Comparison of ENCODE assay signal across 8 mouse cellular contexts in genomic region chr14:99046782-99047181, GRCm38 (mm10). TPM values are rescaled to one million over a fixed set of nuclear protein-coding genes. Genes with fewer than 3 reads are reported as not detected.
DNase-seq lines count a peak whose midpoint lies in the region; ATAC-seq and TF ChIP-seq lines count a peak whose summit lies in the region.

No protein-coding gene starts in this region.

- no peak for DNase-seq in kidney, postnatal 36 days
- DNase-seq in forebrain, postnatal 0 days = peak; percentile 39
- DNase-seq in liver, embryonic 13.5 days = peak; percentile 24
- no peak for DNase-seq in left cerebral cortex, adult 18-20 months (ENCODE audit: low spot score in 2 of 2)

- H3K9ac ChIP-seq in kidney, embryonic 14.5 days (ENCODE audit: low read depth, low read length) = peak overlapping the region; percentile 61
- H3K9ac ChIP-seq in forebrain, postnatal 0 days = no peak overlapping the region; the same call in 1 of the 2 replicates
- H3K9ac ChIP-seq in liver, embryonic 13.5 days = peak overlapping the region; percentile 98
- H3K9ac ChIP-seq in stomach, embryonic 15.5 days = peak overlapping the region; percentile 57; the same call in 1 of the 2 replicates

- H3K4me3 ChIP-seq in kidney, embryonic 14.5 days (ENCODE audit: low read length) = peak overlapping the region; percentile 99
- H3K4me3 ChIP-seq in forebrain, postnatal 0 days (ENCODE audit: low read depth, low read length) = peak overlapping the region; percentile 87
- peak overlapping the region; percentile 97 for H3K4me3 ChIP-seq in liver, embryonic 13.5 days (replicated peaks)
- H3K4me3 ChIP-seq in stomach, embryonic 15.5 days (replicated peaks) = peak overlapping the region; percentile 96

- H3K27me3 ChIP-seq in kidney, embryonic 14.5 days (ENCODE audit: control insufficient read depth, insufficient read depth, low read length) = no peaks in the 10 kb centered on the region
- H3K27me3 ChIP-seq in forebrain, postnatal 0 days (ENCODE audit: insufficient read depth, low read length) = no peaks in the 10 kb centered on the region
- no peaks in the 10 kb centered on the region for H3K27me3 ChIP-seq in liver, embryonic 13.5 days
- no peaks in the 10 kb centered on the region for H3K27me3 ChIP-seq in stomach, embryonic 15.5 days (replicated peaks)

- H3K4me1 ChIP-seq in kidney, embryonic 14.5 days (ENCODE audit: control insufficient read depth, insufficient read depth, low read length) = peaks cover 20% of the 10 kb centered on the region
- peaks cover 13% of the 10 kb centered on the region for H3K4me1 ChIP-seq in forebrain, postnatal 0 days (ENCODE audit: insufficient read depth)
- peaks cover 45% of the 10 kb centered on the region for H3K4me1 ChIP-seq in liver, embryonic 13.5 days (replicated peaks)
- peaks cover 13% of the 10 kb centered on the region for H3K4me1 ChIP-seq in stomach, embryonic 15.5 days

- H3K4me2 ChIP-seq in kidney, embryonic 14.5 days (replicated peaks; ENCODE audit: low read depth, low read length) = peak overlapping the region; percentile 70
- H3K4me2 ChIP-seq in forebrain, postnatal 0 days (ENCODE audit: low read depth) = peak overlapping the region; percentile 87
- peak overlapping the region; percentile 75 for H3K4me2 ChIP-seq in liver, embryonic 13.5 days
- H3K4me2 ChIP-seq in stomach, embryonic 15.5 days = peak overlapping the region; percentile 70

- peaks cover 16% of the 10 kb centered on the region; the same call in 1 of the 2 replicates for H3K36me3 ChIP-seq in kidney, embryonic 14.5 days (ENCODE audit: control insufficient read depth, insufficient read depth, low read length)
- no peaks in the 10 kb centered on the region for H3K36me3 ChIP-seq in forebrain, postnatal 0 days (ENCODE audit: insufficient read depth)
- H3K36me3 ChIP-seq in liver, embryonic 13.5 days = peaks cover 25% of the 10 kb centered on the region
- H3K36me3 ChIP-seq in stomach, embryonic 15.5 days = peaks cover 6% of the 10 kb centered on the region; the same call in 1 of the 2 replicates

- no peaks in the 10 kb centered on the region for H3K9me3 ChIP-seq in kidney, embryonic 14.5 days (ENCODE audit: control insufficient read depth, low read length)
- no peaks in the 10 kb centered on the region for H3K9me3 ChIP-seq in forebrain, postnatal 0 days (ENCODE audit: low read length)
- no peaks in the 10 kb centered on the region for H3K9me3 ChIP-seq in liver, embryonic 13.5 days (replicated peaks)
- H3K9me3 ChIP-seq in stomach, embryonic 15.5 days = no peaks in the 10 kb centered on the region

- H3K27ac ChIP-seq in kidney, embryonic 14.5 days (ENCODE audit: low read depth, low read length) = peak overlapping the region; percentile 37
- no peak overlapping the region for H3K27ac ChIP-seq in forebrain, postnatal 0 days (ENCODE audit: low read depth, low read length)
- peak overlapping the region; percentile 94 for H3K27ac ChIP-seq in liver, embryonic 13.5 days
- peak overlapping the region; percentile 78 for H3K27ac ChIP-seq in stomach, embryonic 15.5 days

- WGBS in kidney, embryonic 14.5 days = under 1% methylated on average over 15 of the region's 15 CpGs
- under 1% methylated on average over 15 of the region's 15 CpGs for WGBS in forebrain, postnatal 0 days
- under 1% methylated on average over 15 of the region's 15 CpGs for WGBS in liver, embryonic 13.5 days (ENCODE audit: insufficient replicate concordance)
- WGBS in stomach, embryonic 15.5 days = under 1% methylated on average over 15 of the region's 15 CpGs

- ATAC-seq in kidney, embryonic 14.5 days (ENCODE audit: low FRiP score, low TSS enrichment) = peak; percentile 16
- peak; percentile 13 for ATAC-seq in activated CD4-positive, CD25-positive, alpha-beta regulatory T cell, adult 4 months
- no peak for ATAC-seq in forebrain, postnatal 0 days
- ATAC-seq in liver, embryonic 13.5 days (ENCODE audit: low read depth) = no peak
- ATAC-seq in stomach, embryonic 15.5 days (ENCODE audit: insufficient read depth, low FRiP score, low read depth) = 0 out of 2 replicates have a peak, but pooled peaks have one; percentile 0
- no peak for ATAC-seq in monocyte, adult 5-6 weeks (replicated peaks; ENCODE audit: insufficient number of reproducible peaks, low FRiP score, low TSS enrichment, poor library complexity, severe bottlenecking)

- no peak for TF ChIP-seq CTCF in forebrain, postnatal 0 days (IDR thresholded peaks at IDR 0.05; ENCODE audit: low read depth)

RNA-seq across cellular contexts. Expression of gene Bora, which starts 0.8 kb away (rescaled TPM):
- polyA plus RNA-seq in kidney, embryonic 14.5 days (2014; fragmentation: Nextera tagmentation; extraction: Ambion mirVana) = 77.1 and 97.6 TPM in 2 replicates
- 10 to 100 TPM; 27.4 to 31.0 TPM for polyA plus RNA-seq in activated CD4-positive, CD25-positive, alpha-beta regulatory T cell, adult 4 months (2017; shearing (Covaris generic))
- total RNA-seq in forebrain, postnatal 0 days (2014; rRNA removed) = 3.7 and 4.2 TPM in 2 replicates
- polyA plus RNA-seq in forebrain, postnatal 0 days (2015; fragmentation: Nextera tagmentation; extraction: Ambion mirVana) = 4.4 and 7.0 TPM in 2 replicates
- 36.8 and 39.0 TPM in 2 replicates for polyA plus RNA-seq in liver, embryonic 13.5 days (2015; fragmentation: Nextera tagmentation; extraction: Ambion mirVana)
- polyA plus RNA-seq in stomach, embryonic 15.5 days (2015; fragmentation: Nextera tagmentation; extraction: Ambion mirVana) = 57.2 and 63.8 TPM in 2 replicates
- total RNA-seq in monocyte, adult 5-6 weeks (2017) = 5.0 to 10.6 TPM (median 7.3 TPM) in 3 replicates
- 1 to 10 TPM; 1.6 to 1.7 TPM for total RNA-seq in left cerebral cortex, adult 18-20 months (2021)

RNA-seq across cellular contexts. Expression of gene Mzt1, which starts 0.8 kb away (rescaled TPM):
- 66.0 and 86.2 TPM in 2 replicates for polyA plus RNA-seq in kidney, embryonic 14.5 days (2014; fragmentation: Nextera tagmentation; extraction: Ambion mirVana)
- 10 to 100 TPM; 56.1 to 58.4 TPM for polyA plus RNA-seq in activated CD4-positive, CD25-positive, alpha-beta regulatory T cell, adult 4 months (2017; shearing (Covaris generic))
- total RNA-seq in forebrain, postnatal 0 days (2014; rRNA removed) = 131 and 133 TPM in 2 replicates
- 104 and 114 TPM in 2 replicates for polyA plus RNA-seq in forebrain, postnatal 0 days (2015; fragmentation: Nextera tagmentation; extraction: Ambion mirVana)
- polyA plus RNA-seq in liver, embryonic 13.5 days (2015; fragmentation: Nextera tagmentation; extraction: Ambion mirVana) = 52.1 and 63.0 TPM in 2 replicates
- polyA plus RNA-seq in stomach, embryonic 15.5 days (2015; fragmentation: Nextera tagmentation; extraction: Ambion mirVana) = 75.0 and 76.0 TPM in 2 replicates
- total RNA-seq in monocyte, adult 5-6 weeks (2017) = 30.9 to 34.5 TPM (median 34.0 TPM) in 3 replicates
- total RNA-seq in left cerebral cortex, adult 18-20 months (2021) = 10 to 100 TPM; 73.2 to 73.7 TPM

RNA-seq across cellular contexts. Expression of gene Pibf1, which starts 52.4 kb away (rescaled TPM):
- 24.1 and 24.9 TPM in 2 replicates for polyA plus RNA-seq in kidney, embryonic 14.5 days (2014; fragmentation: Nextera tagmentation; extraction: Ambion mirVana)
- polyA plus RNA-seq in activated CD4-positive, CD25-positive, alpha-beta regulatory T cell, adult 4 months (2017; shearing (Covaris generic)) = 10 to 100 TPM; 18.0 to 18.5 TPM
- total RNA-seq in forebrain, postnatal 0 days (2014; rRNA removed) = 18.8 and 20.6 TPM in 2 replicates
- 9.3 and 12.6 TPM in 2 replicates for polyA plus RNA-seq in forebrain, postnatal 0 days (2015; fragmentation: Nextera tagmentation; extraction: Ambion mirVana)
- polyA plus RNA-seq in liver, embryonic 13.5 days (2015; fragmentation: Nextera tagmentation; extraction: Ambion mirVana) = 7.0 and 8.0 TPM in 2 replicates
- 14.7 and 16.9 TPM in 2 replicates for polyA plus RNA-seq in stomach, embryonic 15.5 days (2015; fragmentation: Nextera tagmentation; extraction: Ambion mirVana)
- total RNA-seq in monocyte, adult 5-6 weeks (2017) = 30.0 to 60.2 TPM (median 31.0 TPM) in 3 replicates
- total RNA-seq in left cerebral cortex, adult 18-20 months (2021) = 10 to 100 TPM; 11.6 to 12.4 TPM

RNA-seq across cellular contexts. Expression of gene Rpl36a-ps1, which starts 52.7 kb away (rescaled TPM):
- 2.6 and 2.9 TPM in 2 replicates for polyA plus RNA-seq in kidney, embryonic 14.5 days (2014; fragmentation: Nextera tagmentation; extraction: Ambion mirVana)
- 10 to 100 TPM; 32.3 to 44.8 TPM for polyA plus RNA-seq in activated CD4-positive, CD25-positive, alpha-beta regulatory T cell, adult 4 months (2017; shearing (Covaris generic))
- total RNA-seq in forebrain, postnatal 0 days (2014; rRNA removed) = 1.5 and 8.2 TPM in 2 replicates
- polyA plus RNA-seq in forebrain, postnatal 0 days (2015; fragmentation: Nextera tagmentation; extraction: Ambion mirVana) = 1.4 TPM in 1 of 2 replicates, not detected in the other
- 0.80 and 2.4 TPM in 2 replicates for polyA plus RNA-seq in liver, embryonic 13.5 days (2015; fragmentation: Nextera tagmentation; extraction: Ambion mirVana)
- 2.3 and 7.4 TPM in 2 replicates for polyA plus RNA-seq in stomach, embryonic 15.5 days (2015; fragmentation: Nextera tagmentation; extraction: Ambion mirVana)
- 1.9 to 4.4 TPM (median 4.0 TPM) in 3 replicates for total RNA-seq in monocyte, adult 5-6 weeks (2017)
- not detected for total RNA-seq in left cerebral cortex, adult 18-20 months (2021)

RNA-seq across cellular contexts. Expression of gene Dis3, which starts 52.8 kb away (rescaled TPM):
- polyA plus RNA-seq in kidney, embryonic 14.5 days (2014; fragmentation: Nextera tagmentation; extraction: Ambion mirVana) = 28.7 and 46.5 TPM in 2 replicates
- polyA plus RNA-seq in activated CD4-positive, CD25-positive, alpha-beta regulatory T cell, adult 4 months (2017; shearing (Covaris generic)) = 1 to 10 TPM; 5.3 to 9.0 TPM
- total RNA-seq in forebrain, postnatal 0 days (2014; rRNA removed) = 25.3 and 28.0 TPM in 2 replicates
- polyA plus RNA-seq in forebrain, postnatal 0 days (2015; fragmentation: Nextera tagmentation; extraction: Ambion mirVana) = 22.5 and 26.3 TPM in 2 replicates
- polyA plus RNA-seq in liver, embryonic 13.5 days (2015; fragmentation: Nextera tagmentation; extraction: Ambion mirVana) = 19.0 and 25.0 TPM in 2 replicates
- polyA plus RNA-seq in stomach, embryonic 15.5 days (2015; fragmentation: Nextera tagmentation; extraction: Ambion mirVana) = 25.5 and 27.8 TPM in 2 replicates
- 6.2 to 19.3 TPM (median 18.0 TPM) in 3 replicates for total RNA-seq in monocyte, adult 5-6 weeks (2017)
- total RNA-seq in left cerebral cortex, adult 18-20 months (2021) = 10 to 100 TPM; 17.9 to 20.0 TPM

Comparison
In these comparisons a context has a peak if more than half of its experiments do, and no peak if none do; other contexts are left out.
1. ATAC-seq: peak in kidney, embryonic 14.5 days (single experiment), activated CD4-positive, CD25-positive, alpha-beta regulatory T cell, adult 4 months (single experiment) and stomach, embryonic 15.5 days (single experiment); none in forebrain, postnatal 0 days (single experiment), liver, embryonic 13.5 days (single experiment) and monocyte, adult 5-6 weeks (single experiment).
2. DNase-seq: peak in forebrain, postnatal 0 days (single experiment) and liver, embryonic 13.5 days (single experiment); none in kidney, postnatal 36 days (0 of 2) and left cerebral cortex, adult 18-20 months (0 of 2).
3. Peak in every context shown above with its lines, with median percentiles within 50 percentile points of each other: H3K4me2 ChIP-seq and H3K4me3 ChIP-seq.